Mouse (Mus musculus): ENCODE data around the gene Vsig10l.

DNA sequence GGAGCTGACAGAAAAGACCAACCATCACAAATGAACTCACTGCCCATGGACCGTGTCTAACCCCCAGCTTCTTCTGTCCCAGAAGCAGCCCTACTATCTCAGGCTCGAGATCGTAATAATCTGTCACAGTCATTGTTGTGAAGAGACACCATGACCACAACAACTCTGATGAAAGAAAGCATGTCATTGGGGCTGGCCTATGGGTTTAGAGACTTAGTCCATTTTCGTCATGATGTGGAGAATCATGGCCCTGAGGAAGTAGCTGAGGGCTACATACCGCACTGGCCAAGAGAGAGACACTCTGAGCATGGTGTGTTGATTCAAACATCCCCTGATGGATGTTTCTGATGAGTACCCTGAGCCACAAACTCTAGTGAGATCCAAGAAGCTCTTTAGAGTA lies 28.3 kb upstream of the Vsig10l start:
- TF ChIP-seq CTCF (IDR thresholded peaks at IDR 0.05; ENCODE audit: low read depth, low read length) (no peak), POLR2A (IDR thresholded peaks at IDR 0.05; ENCODE audit: insufficient read depth, low read length) (no peak), EP300 (IDR thresholded peaks at IDR 0.05; ENCODE audit: insufficient read depth, low read depth, low read length) (no peak)
